Mouse (Mus musculus) CD4-positive, CD25-positive, alpha-beta regulatory T cell, adult 9 weeks (primary cell): Measurements from ENCODE around the gene Prp2. TPM values are rescaled to one million over a fixed set of nuclear protein-coding genes. Genes with fewer than 3 reads are reported as not detected.

Experiments used
- polyA plus RNA-seq: library from polyadenylated mRNA; unstranded; fragments of 100-300 nt; shearing (Covaris generic); gene quantifications from one replicate; pipeline ENCODE4 v1.2.1, GENCODE M21; 2017

Gene Prp2
- polyA plus RNA-seq = not detected

GRCm38 (mm10) chr6:132595613-132596012, at the start of gene Prp2:
Gene Prp2, plus strand, starts transcription at chr6:132595913.

DNA sequence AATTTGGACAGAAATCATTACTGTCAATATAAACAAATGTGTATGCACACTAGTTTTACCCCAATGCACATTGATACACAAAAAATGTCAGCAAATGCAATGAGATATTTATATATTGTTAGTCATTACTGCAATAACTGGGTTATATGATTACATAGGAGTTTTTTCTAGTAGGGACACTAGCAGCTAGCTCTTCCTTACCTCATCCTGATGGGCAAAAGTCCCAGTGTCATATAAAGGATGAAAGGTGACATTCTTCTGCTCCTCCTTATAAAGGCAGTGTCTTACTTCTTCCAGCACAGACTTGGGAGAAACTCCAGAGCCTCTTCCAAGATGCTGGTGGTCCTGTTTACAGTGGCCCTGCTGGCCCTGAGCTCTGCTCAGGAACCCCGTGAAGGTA, 26.2 kb upstream of the Prp2 start, which contains the start of gene Prh1:
TSS of gene Prh1 (plus strand) at position 301 of the 400 bp plus-strand sequence.

Other genes starting within 250 kb of the Prp2 start
- not detected for gene Gm8882, start 231.8 kb upstream of the Prp2 start, polyA plus RNA-seq
- not detected for gene Prh1, start 26.1 kb upstream of the Prp2 start, polyA plus RNA-seq
- not detected for gene A630073D07Rik, start 55.6 kb downstream of the Prp2 start, polyA plus RNA-seq
- gene Tas2r120, start 61.0 kb downstream of the Prp2 start, polyA plus RNA-seq = not detected
- gene Tas2r121, start 105.1 kb downstream of the Prp2 start, polyA plus RNA-seq = not detected
- gene Tas2r122, start 116.0 kb downstream of the Prp2 start, polyA plus RNA-seq = not detected
- gene Tas2r115, start 142.1 kb downstream of the Prp2 start, polyA plus RNA-seq = not detected
- not detected for gene Tas2r124, start 158.8 kb downstream of the Prp2 start, polyA plus RNA-seq
- gene Tas2r102, start 166.2 kb downstream of the Prp2 start, polyA plus RNA-seq = not detected
- not detected for gene Tas2r136, start 182.2 kb downstream of the Prp2 start, polyA plus RNA-seq
- not detected for gene Tas2r117, start 206.9 kb downstream of the Prp2 start, polyA plus RNA-seq